Mouse (Mus musculus): ENCODE data around the gene Pdf. TPM values are rescaled to one million over a fixed set of nuclear protein-coding genes. Genes with fewer than 3 reads are reported as not detected.
A peak's percentile ranks its signal among the peaks of the same experiment; 100 is the strongest.
"Not testable (repeated sequence)": the region's sequence is repeated elsewhere in the genome, so short reads cannot be mapped to it uniquely, and the experiment has no call there.

Pdf gene
- polyA plus RNA-seq, 1 experiment from 2014 or later = 53.4 TPM

DNA sequence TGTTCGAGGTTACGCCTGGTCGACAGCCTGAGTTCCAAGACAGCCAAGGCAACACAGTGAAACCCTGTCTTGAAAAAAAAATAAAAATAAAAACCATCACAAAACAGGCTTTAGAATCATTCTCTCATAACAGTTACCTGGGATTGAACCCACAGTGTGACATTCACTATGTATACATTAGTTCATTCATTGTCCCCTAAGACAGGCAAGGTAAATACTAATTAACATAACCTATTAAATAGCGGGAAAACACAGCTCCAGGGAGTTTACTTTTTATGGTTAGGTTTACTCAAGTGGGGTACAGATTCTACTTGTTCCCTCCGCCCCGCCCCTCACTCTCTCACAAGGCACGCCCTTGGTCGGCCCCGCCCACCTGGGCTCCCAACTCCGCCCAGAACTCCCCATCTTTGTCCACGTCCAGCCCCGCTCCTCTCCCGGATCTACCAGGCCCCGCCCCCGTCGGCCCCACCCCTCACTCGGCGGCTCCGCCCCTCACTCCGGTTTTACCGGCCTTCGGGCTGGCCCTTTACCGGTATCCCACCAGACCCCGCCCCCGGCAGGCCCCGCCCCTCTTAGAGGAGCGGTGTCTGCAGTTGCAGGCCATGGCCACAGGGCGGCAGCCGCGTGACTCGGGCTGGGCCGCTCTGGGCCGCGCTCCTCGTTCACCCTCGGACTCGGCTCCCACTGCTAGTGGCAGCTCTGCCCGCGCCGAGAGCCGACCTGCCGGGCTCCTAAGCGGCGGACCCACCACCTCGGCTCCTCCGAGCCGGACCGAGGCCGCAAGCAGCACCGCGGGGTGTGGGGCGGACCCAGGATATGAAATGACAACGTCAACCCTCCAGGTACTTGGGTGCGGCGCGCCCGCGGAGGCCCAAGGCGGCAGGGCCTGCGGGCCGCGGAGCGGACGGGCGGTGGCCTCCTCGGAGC is 17.5 kb downstream of the Pdf start, which contains the start of gene Vps4a:
Gene Vps4a (plus strand): TSS at position 573 of the 927 bp plus-strand sequence.
- no peaks in the 10 kb centered on the region for H3K27me3 ChIP-seq (replicated peaks; ENCODE audit: low read depth, poor library complexity, severe bottlenecking)
- WGBS = 5% methylated on average over 66 of the region's 66 CpGs

DNA sequence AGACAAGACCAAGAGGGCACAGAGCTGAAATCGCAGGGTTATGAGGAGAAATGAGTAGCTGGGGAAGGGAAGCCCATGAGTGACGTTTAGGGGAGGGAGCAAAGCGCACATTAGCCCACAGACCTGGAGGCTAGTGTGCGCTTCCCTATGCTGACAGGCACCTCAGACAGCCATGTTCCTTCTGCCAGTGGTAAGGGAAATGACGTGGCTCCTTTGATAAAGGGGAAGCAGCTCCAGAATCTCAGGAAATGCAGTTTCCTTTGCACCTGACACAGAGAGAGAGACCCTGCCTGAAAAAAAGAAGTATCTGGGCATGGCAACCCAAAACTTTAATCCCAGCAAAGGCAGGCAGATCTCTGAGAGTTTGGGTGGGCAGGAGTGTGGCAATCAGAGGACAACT is 18.4 kb downstream of the Pdf start:
- peak overlapping the region; percentile 80; the same call in 1 of the 2 replicates for H3K4me3 ChIP-seq
- H3K27me3 ChIP-seq (replicated peaks; ENCODE audit: low read depth, poor library complexity, severe bottlenecking) = no peaks in the 10 kb centered on the region
- DNase-seq (ENCODE audit: low spot score) = no peak
- peaks cover 19% of the 10 kb centered on the region for H3K4me1 ChIP-seq
- no peak overlapping the region for H3K27ac ChIP-seq (replicated peaks)
- 68% methylated on average over 5 of the region's 5 CpGs for WGBS
- no peaks in the 10 kb centered on the region for H3K36me3 ChIP-seq (replicated peaks)
- H3K9me3 ChIP-seq = no peaks in the 10 kb centered on the region

More for the DNA sequence above, 17.5 kb downstream of the Pdf start, which contains the start of gene Vps4a:
- no peaks in the 10 kb centered on the region for H3K9me3 ChIP-seq
- peak within 1 kb of the TSS; percentile 80 for H3K4me3 ChIP-seq
- no peaks in the 10 kb centered on the region for H3K36me3 ChIP-seq (replicated peaks)
- peak within 1 kb of the TSS; percentile 87 for H3K27ac ChIP-seq (replicated peaks)
- peaks cover 19% of the 10 kb centered on the region for H3K4me1 ChIP-seq
- peak; percentile 98 for DNase-seq (ENCODE audit: low spot score)

DNA sequence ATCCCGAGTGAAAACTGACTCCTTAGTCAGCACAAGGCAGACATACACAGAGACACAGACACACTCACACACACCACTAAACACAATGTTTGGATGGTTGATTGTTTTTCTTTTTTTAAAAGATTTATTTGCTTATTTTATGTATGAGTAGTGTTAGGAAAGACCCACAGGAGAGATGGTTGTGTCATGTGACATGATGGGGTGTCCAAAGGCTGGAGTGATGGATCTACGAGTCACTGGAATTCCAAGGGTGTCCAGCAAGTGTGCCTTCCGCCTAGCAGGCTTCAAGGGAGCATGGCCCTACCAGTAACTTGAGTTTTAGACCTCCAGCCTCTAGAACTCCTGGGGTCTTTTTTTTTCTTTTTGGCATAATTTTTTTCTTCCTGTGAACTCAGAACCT is 19.1 kb downstream of the Pdf start:
- DNase-seq (ENCODE audit: low spot score) = no peak
- H3K27ac ChIP-seq (replicated peaks) = no peak overlapping the region
- WGBS = 81% methylated on average over 3 of the region's 3 CpGs
- no peaks in the 10 kb centered on the region for H3K9me3 ChIP-seq
- H3K36me3 ChIP-seq (replicated peaks) = no peaks in the 10 kb centered on the region
- peaks cover 19% of the 10 kb centered on the region for H3K4me1 ChIP-seq
- no peaks in the 10 kb centered on the region for H3K27me3 ChIP-seq (replicated peaks; ENCODE audit: low read depth, poor library complexity, severe bottlenecking)
- H3K4me3 ChIP-seq = no peak overlapping the region

DNA sequence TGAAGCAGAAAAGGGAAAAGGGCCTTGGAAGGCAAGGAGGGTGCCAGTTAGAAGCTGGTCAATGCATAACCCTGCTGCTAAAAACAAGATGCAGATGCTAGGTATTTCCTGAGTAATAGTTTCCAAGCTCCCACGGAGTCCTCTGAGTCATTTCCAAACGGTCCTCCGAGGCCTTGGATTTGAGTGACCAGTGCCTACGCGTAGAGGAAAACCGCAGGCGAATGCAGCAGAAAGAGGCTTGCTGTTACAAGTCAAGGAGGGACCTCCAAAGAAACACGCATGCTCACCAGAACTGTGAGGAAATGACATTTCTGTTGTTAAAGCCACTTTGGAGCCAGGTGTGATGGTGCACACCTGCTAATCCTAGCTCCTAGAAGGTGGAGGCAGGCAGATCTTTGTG is 24.9 kb downstream of the Pdf start:
- Histone ChIP-seq H3K4me1 (no peaks in the 10 kb centered on the region), H3K4me3 (no peak overlapping the region), H3K36me3 (replicated peaks) (no peaks in the 10 kb centered on the region), H3K9me3 (no peaks in the 10 kb centered on the region), H3K27me3 (replicated peaks; ENCODE audit: low read depth, poor library complexity, severe bottlenecking) (no peaks in the 10 kb centered on the region), H3K27ac (replicated peaks) (no peak overlapping the region)
- 93% methylated on average over 8 of the region's 8 CpGs for WGBS
- no peak for DNase-seq (ENCODE audit: low spot score)

DNA sequence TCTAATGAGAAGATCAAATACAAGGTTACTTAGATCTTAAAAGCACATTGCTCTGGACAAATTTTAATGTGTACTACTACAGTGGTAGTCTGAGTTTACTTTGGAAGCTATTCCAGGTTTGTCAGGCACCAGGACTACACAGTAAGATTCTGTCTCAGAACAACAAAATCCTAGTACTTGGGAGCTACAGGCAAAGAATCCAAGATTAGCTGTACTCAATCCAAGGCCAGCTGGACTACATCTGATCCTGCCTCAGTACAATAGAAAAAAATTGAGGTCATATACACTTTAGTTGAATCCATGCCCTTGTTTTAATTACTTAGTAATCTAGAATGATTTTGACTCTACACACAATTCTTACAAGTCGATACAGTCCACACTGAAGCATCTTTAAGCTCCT is 33.5 kb downstream of the Pdf start:
- no peaks in the 10 kb centered on the region for H3K4me1 ChIP-seq
- DNase-seq (ENCODE audit: low spot score) = no peak
- WGBS = 94% methylated on average over 1 of the region's 1 CpGs
- H3K36me3 ChIP-seq (replicated peaks) = peaks cover 39% of the 10 kb centered on the region
- H3K27ac ChIP-seq (replicated peaks) = no peak overlapping the region
- H3K27me3 ChIP-seq (replicated peaks; ENCODE audit: low read depth, poor library complexity, severe bottlenecking) = no peaks in the 10 kb centered on the region
- H3K9me3 ChIP-seq = no peaks in the 10 kb centered on the region
- H3K4me3 ChIP-seq = no peak overlapping the region

DNA sequence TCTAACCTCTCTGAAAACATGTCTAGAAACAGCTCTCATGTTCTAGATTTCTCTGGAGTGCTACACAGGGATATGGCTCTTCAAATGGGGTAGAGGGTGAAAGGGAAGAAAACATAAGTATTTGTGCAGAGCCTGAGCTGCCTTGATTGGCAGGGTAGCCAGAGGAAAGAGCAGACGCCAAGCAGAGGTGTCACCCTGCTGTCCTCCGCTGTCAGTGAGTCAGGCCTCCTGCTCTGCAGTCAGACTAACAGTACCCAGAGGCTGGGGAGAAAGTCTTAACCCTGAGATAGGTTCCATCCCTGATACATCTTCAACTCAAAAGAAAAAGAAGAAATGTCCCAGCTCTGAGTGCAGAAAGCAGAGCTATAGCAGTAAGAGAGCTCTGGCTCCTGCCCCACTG is 35.7 kb downstream of the Pdf start:
- Histone ChIP-seq H3K36me3 (replicated peaks) (peaks cover 56% of the 10 kb centered on the region), H3K27me3 (replicated peaks; ENCODE audit: low read depth, poor library complexity, severe bottlenecking) (no peaks in the 10 kb centered on the region), H3K4me1 (no peaks in the 10 kb centered on the region), H3K9me3 (no peaks in the 10 kb centered on the region), H3K27ac (replicated peaks) (no peak overlapping the region), H3K4me3 (no peak overlapping the region)
- 75% methylated on average over 2 of the region's 2 CpGs for WGBS
- DNase-seq (ENCODE audit: low spot score) = no peak

DNA sequence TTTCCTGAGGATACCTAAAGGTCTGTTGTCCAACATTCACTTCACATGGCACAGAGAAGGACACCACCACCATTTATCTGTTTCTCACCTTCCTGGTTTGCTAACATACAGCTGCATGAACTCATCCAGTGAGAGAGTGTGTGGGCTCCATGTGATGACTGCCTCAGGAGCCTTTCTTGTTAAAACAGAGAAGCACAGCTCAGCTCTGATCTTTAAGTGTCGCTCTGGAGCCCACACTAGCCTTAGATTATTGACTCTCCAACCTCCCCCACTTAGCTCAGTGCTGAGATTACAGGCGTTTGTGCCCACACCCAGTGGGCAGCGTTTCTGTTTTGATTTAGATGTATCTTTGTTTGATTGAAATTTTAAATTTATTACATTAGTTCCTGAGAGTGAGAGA is 40.6 kb downstream of the Pdf start:
- Histone ChIP-seq H3K27me3 (replicated peaks; ENCODE audit: low read depth, poor library complexity, severe bottlenecking) (no peaks in the 10 kb centered on the region), H3K9me3 (no peaks in the 10 kb centered on the region), H3K4me1 (no peaks in the 10 kb centered on the region), H3K4me3 (no peak overlapping the region), H3K36me3 (replicated peaks) (peaks cover 84% of the 10 kb centered on the region), H3K27ac (replicated peaks) (no peak overlapping the region)
- DNase-seq (ENCODE audit: low spot score) = no peak
- 88% methylated on average over 3 of the region's 3 CpGs for WGBS

DNA sequence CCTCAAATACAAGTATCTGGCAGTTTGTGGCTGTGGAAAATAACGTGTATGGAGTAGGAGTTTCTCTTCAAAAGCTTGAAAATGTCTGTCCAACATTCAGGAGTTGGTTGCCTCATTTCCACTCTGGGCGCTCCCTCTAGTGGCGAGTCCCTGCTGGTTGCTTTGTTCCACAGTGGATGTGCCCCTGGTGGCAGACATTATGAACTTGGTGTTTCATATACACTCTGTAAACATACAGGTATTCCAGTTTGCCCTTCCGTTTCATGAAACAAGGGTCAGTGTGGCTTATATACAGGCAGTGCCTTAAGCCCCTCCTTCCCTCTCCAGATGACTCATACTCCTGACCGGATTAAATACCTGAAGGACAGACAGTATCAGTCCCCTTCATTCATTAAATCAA is 45.9 kb downstream of the Pdf start:
- Histone ChIP-seq H3K9me3 (no peaks in the 10 kb centered on the region), H3K27me3 (replicated peaks; ENCODE audit: low read depth, poor library complexity, severe bottlenecking) (no peaks in the 10 kb centered on the region), H3K4me3 (no peak overlapping the region), H3K36me3 (replicated peaks) (peaks cover 51% of the 10 kb centered on the region), H3K27ac (replicated peaks) (no peak overlapping the region), H3K4me1 (no peaks in the 10 kb centered on the region)
- WGBS = 45% methylated on average over 5 of the region's 5 CpGs
- DNase-seq (ENCODE audit: low spot score) = peak; percentile 87

DNA sequence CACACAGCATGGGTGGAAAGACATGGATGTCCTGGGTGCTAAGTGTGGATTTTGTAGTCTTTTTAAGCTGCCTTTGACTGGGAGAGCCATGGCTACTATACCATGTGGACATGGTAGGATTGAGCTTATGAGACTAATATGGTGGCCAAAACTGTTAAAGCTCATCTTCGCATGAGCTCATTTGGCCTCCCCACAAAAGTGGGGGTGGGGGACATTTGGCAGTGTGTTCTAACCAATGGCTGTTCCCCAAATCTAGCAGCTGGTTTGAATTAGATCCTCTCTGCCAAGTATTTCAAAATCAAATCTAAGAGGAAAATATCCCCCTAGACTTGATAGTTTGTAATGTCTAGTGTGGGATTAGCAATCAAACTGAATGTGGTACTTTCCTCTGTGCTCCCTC is 49.3 kb downstream of the Pdf start:
- no peak for DNase-seq (ENCODE audit: low spot score)
- Histone ChIP-seq H3K4me3 (no peak overlapping the region), H3K36me3 (replicated peaks) (peaks cover 55% of the 10 kb centered on the region), H3K27me3 (replicated peaks; ENCODE audit: low read depth, poor library complexity, severe bottlenecking) (no peaks in the 10 kb centered on the region), H3K27ac (replicated peaks) (no peak overlapping the region), H3K9me3 (no peaks in the 10 kb centered on the region), H3K4me1 (no peaks in the 10 kb centered on the region)
- 94% methylated on average over 1 of the region's 1 CpGs for WGBS

DNA sequence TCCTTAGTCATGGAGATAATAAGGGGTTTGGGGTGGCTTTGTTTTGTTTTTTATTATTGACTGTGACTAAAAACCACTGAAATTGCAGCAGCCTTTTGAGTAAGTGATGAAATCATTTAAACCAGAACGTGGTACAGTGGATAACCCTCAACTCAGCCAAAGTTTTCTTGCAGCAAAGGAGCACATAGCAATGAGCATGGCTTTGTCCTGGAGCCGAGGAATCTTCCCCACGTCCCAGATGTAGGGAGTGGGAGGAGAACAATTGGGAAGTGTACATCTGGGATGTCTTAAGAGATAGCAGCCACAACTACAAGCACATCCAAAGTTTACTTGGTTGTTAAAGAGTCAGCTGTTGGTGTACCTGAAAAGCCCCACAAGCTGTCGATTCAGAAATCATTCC is 51.0 kb downstream of the Pdf start:
- peaks cover 58% of the 10 kb centered on the region for H3K36me3 ChIP-seq (replicated peaks)

DNA sequence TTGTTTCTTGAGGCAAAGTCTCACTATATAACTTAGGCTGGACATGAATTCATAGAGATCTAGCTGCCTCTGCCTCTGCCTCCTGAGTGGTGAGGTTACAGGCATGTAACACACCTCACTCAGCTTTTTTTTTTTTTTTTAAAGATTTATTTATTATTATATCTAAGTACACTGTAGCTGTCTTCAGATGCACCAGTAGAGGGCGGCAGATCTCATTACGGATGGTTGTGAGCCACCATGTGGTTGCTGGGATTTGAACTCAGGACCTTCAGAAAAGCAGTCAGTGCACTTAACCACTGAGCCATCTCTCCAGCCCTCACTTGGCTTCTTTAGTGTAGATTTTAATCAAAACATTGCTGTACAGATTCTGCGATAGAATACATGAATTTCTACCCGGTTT is 52.1 kb downstream of the Pdf start:
- not testable (repeated sequence) for H3K27me3 ChIP-seq (replicated peaks; ENCODE audit: low read depth, poor library complexity, severe bottlenecking); H3K9me3 ChIP-seq; H3K27ac ChIP-seq (replicated peaks); H3K4me1 ChIP-seq; H3K4me3 ChIP-seq; DNase-seq (ENCODE audit: low spot score)
- H3K36me3 ChIP-seq (replicated peaks) = peaks cover 62% of the 10 kb centered on the region
- 88% methylated on average over 4 of the region's 4 CpGs for WGBS

More for the DNA sequence above, 51.0 kb downstream of the Pdf start:
- no peaks in the 10 kb centered on the region for H3K4me1 ChIP-seq
- H3K4me3 ChIP-seq = no peak overlapping the region
- DNase-seq (ENCODE audit: low spot score) = no peak
- no peaks in the 10 kb centered on the region for H3K9me3 ChIP-seq
- H3K27ac ChIP-seq (replicated peaks) = no peak overlapping the region
- no peaks in the 10 kb centered on the region for H3K27me3 ChIP-seq (replicated peaks; ENCODE audit: low read depth, poor library complexity, severe bottlenecking)
- WGBS = 89% methylated on average over 4 of the region's 4 CpGs
